Mouse (Mus musculus) neural tube, embryonic 13.5 days (tissue): ENCODE results near the gene Dscaml1. TPM values are rescaled to one million over a fixed set of nuclear protein-coding genes. Genes with fewer than 3 reads are reported as not detected.

Experiments used
- ATAC-seq: fragments of 200-750 bp; cut with Nextera tagmentation; 2 replicates; pipeline ENCODE4 v1.8.0; 2017; ENCODE audit warnings: low read depth, mild to moderate bottlenecking, moderate TSS enrichment, moderate library complexity
- H3K27ac ChIP-seq: fragments of 300-500 bp; sonication (generic); replicated peaks from 2 replicates; pipeline ENCODE4 v1.5.1; 2015; ENCODE audit warnings: moderate library complexity, mild to moderate bottlenecking, inconsistent platforms
- H3K27me3 ChIP-seq: fragments of 300-500 bp; sonication (generic); 2 replicates; pipeline ENCODE4 v1.6.1; 2015; ENCODE audit warnings: mild to moderate bottlenecking, inconsistent platforms
- H3K36me3 ChIP-seq: fragments of 300-500 bp; sonication (generic); 2 replicates; pipeline ENCODE4 v1.6.1; 2015; ENCODE audit warnings: mild to moderate bottlenecking, inconsistent platforms
- H3K4me1 ChIP-seq: fragments of 300-500 bp; sonication (generic); replicated peaks from 2 replicates; pipeline ENCODE4 v1.6.1; 2015; ENCODE audit warnings: inconsistent platforms
- H3K4me2 ChIP-seq: fragments of 300-500 bp; sonication (generic); 2 replicates; pipeline ENCODE4 v1.6.1; 2015; ENCODE audit warnings: inconsistent platforms, mild to moderate bottlenecking, moderate library complexity
- H3K4me3 ChIP-seq: fragments of 300-500 bp; sonication (generic); 2 replicates; pipeline ENCODE4 v1.5.1; 2015; ENCODE audit warnings: mild to moderate bottlenecking, inconsistent platforms
- H3K9ac ChIP-seq: fragments of 300-500 bp; sonication (generic); 2 replicates; pipeline ENCODE4 v1.6.1; 2015; ENCODE audit warnings: moderate library complexity, mild to moderate bottlenecking, inconsistent platforms
- H3K9me3 ChIP-seq: fragments of 300-500 bp; sonication (generic); 2 replicates; pipeline ENCODE4 v1.6.1; 2016; ENCODE audit warnings: inconsistent platforms
- WGBS: fragments of 180-500 bp; shearing (Covaris S2); methylation state at CpG from one replicate; pipeline ENCODE4 v1.1.7; 2015; 5-methylcytosine and 5-hydroxymethylcytosine counted together
- polyA plus RNA-seq: library from polyadenylated mRNA; unstranded; fragments of >200 nt; fragmentation: Nextera tagmentation; extraction: Ambion mirVana; gene quantifications from 2 replicates; pipeline ENCODE4 v1.2.1, GENCODE M21; 2015

Gene Dscaml1
- polyA plus RNA-seq, 1 experiment from 2014 or later, result 12.5 TPM

DNA sequence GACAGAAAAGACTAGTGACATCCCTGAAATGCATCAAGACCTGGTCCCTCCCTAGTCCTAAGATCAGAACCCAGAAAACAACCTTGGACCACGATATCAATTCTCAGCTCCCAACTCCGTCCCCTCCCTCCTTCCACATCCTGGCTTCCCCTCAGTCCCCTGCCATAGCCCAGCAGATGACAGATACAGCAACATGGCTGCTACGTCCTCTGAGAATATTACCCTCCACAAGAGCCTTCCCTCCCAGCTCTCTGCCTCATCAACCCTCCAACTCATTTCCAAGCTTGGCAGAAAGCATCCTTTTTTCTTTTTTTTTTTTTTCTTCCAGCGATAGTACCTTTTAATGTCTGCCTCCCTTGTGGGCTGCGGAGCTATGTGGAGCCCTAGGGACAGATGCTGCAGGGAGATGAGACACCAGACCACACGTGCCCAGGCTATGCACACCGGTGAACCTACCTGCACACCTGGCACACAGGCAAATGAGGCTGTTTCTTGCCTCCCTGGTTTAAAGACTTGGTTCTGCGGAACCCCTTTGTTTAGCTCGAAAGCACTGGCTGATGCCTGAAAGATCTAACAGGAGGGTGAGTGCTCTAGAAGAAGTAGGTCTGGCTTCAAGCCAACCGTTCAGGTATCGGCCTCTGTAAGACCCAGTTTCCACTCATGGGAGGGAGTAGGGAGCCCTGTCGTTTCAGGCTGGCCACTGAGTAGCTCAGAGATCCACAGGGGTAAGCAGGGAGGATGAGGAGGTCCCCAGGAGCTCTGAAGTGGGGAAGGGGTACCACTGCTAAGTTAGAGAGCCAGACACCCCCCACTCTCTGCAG, 357.0 kb downstream of the Dscaml1 start:
- no peak for ATAC-seq
- WGBS, result 72% methylated on average over 12 of the region's 12 CpGs
- H3K9ac ChIP-seq, result no peak overlapping the region

DNA sequence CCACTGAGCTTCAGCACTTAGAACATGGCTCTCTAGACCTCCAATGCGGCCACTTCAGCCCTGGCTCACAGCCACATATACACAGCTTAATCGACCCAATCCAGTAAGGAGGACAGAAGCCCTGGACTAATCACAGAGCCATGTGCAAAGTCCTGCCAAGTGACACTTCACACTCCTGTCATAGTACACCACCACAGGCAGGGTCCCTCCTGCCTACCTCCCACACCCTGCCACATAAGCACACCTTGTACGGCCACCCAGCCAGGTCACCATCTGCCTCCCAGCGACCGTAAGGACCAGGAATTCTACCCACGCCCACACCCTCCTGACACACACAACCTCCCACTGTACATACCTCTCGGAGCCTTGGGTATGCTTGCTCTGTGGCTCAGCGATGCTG, 360.6 kb downstream of the Dscaml1 start:
- WGBS, result 95% methylated on average over 8 of the region's 8 CpGs
- Histone ChIP-seq H3K9me3 (no peaks in the 10 kb centered on the region), H3K36me3 (peaks cover 29% of the 10 kb centered on the region), H3K4me3 (no peak overlapping the region), H3K4me2 (no peak overlapping the region), H3K27ac (no peak overlapping the region), H3K9ac (no peak overlapping the region), H3K4me1 (peaks cover 23% of the 10 kb centered on the region), H3K27me3 (no peaks in the 10 kb centered on the region)
- no peak for ATAC-seq

More for the DNA sequence above, 357.0 kb downstream of the Dscaml1 start:
- Histone ChIP-seq H3K27me3 (no peaks in the 10 kb centered on the region), H3K4me3 (no peak overlapping the region), H3K9me3 (no peaks in the 10 kb centered on the region), H3K27ac (peak overlapping the region; percentile 77), H3K4me2 (no peak overlapping the region), H3K36me3 (peaks cover 27% of the 10 kb centered on the region), H3K4me1 (peaks cover 23% of the 10 kb centered on the region)

DNA sequence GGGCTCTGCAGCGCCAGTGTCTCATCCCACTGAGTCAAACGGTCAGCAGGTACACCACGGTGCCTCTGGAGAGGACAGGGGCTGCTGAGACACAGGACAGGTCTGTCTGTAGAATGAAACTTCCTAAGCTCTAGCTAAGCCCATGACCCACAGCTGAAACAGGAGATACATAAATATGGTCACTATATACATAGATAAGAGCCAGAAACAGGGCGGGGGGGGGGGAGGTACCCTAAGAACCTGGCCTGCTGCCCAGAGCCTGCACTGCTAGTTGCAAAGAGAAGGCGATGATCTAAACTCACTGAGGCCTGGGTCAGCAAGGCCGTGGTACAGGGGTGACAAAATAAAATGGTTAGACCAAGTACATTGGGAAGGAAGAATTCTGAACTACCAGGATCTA, 361.1 kb downstream of the Dscaml1 start:
- H3K4me3 ChIP-seq, result no peak overlapping the region
- no peak overlapping the region for H3K9ac ChIP-seq
- peaks cover 18% of the 10 kb centered on the region for H3K4me1 ChIP-seq
- no peak overlapping the region for H3K4me2 ChIP-seq
- no peak for ATAC-seq
- no peaks in the 10 kb centered on the region for H3K9me3 ChIP-seq
- H3K36me3 ChIP-seq, result peaks cover 29% of the 10 kb centered on the region
- H3K27me3 ChIP-seq, result no peaks in the 10 kb centered on the region
- WGBS, result 87% methylated on average over 6 of the region's 6 CpGs
- H3K27ac ChIP-seq, result no peak overlapping the region

DNA sequence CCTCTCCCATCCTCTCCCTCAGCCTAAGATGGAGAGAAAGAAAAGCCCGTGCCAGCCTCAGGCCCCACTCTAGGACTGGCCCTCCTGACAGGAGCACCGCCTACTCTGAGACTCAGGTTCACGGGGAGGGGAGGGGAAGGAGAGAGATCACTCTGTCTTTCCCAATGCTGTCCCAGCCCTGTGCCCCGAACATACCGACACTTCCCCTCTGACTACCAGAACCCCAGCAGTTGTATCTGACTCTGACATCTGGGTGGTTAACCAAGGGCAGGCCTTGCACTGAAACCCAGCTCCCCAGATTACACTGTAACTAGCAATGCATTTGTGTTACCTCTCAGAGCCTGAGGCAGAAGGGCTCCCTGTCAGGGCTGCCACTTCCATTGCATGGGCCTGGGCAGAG, 362.0 kb downstream of the Dscaml1 start:
- H3K4me2 ChIP-seq, result no peak overlapping the region
- ATAC-seq, result no peak
- H3K9ac ChIP-seq, result no peak overlapping the region
- H3K4me3 ChIP-seq, result no peak overlapping the region
- no peaks in the 10 kb centered on the region for H3K9me3 ChIP-seq
- H3K27me3 ChIP-seq, result no peaks in the 10 kb centered on the region
- 65% methylated on average over 5 of the region's 5 CpGs for WGBS
- peaks cover 11% of the 10 kb centered on the region for H3K4me1 ChIP-seq
- no peak overlapping the region for H3K27ac ChIP-seq
- H3K36me3 ChIP-seq, result peaks cover 29% of the 10 kb centered on the region

DNA sequence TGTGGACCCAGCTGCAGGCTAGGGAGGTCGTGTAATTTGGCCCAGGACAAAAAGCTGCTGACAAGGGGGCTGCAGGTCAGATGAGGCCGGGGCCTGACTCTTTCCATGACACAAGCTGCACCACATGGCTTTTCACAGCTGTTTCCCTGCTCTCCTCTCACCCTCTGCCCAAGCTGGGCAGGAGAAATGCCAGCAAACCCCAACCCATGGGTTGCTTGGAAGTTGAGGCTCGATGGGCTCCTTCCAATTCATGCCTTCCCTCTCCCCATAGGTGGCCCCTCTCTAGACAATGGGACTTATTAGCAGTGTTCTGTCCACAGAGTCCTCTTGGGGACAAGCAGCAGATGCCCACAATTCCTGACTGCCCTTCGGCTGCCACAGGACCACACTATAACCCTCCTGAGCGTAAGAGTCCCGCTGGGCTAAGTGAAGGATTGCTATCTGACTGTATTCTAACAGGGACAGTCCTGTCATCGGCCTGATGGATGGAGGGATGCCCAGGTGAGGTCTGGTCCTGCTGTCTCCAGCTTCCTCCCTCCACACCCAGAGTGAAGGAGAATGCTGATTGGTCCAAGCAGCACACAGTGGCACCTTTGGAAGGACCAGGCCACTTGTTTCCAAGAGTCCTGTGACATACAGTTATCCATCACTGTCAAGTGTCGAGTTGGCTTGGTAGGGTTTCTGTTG, 365.2 kb downstream of the Dscaml1 start:
- H3K27me3 ChIP-seq, result no peaks in the 10 kb centered on the region
- no peaks in the 10 kb centered on the region for H3K9me3 ChIP-seq
- H3K4me2 ChIP-seq, result no peak overlapping the region
- WGBS, result 77% methylated on average over 8 of the region's 8 CpGs
- H3K4me3 ChIP-seq, result no peak overlapping the region
- H3K36me3 ChIP-seq, result peaks cover 17% of the 10 kb centered on the region
- H3K4me1 ChIP-seq, result peaks cover 12% of the 10 kb centered on the region
- H3K27ac ChIP-seq, result no peak overlapping the region
- no peak overlapping the region for H3K9ac ChIP-seq
- ATAC-seq, result no peak

DNA sequence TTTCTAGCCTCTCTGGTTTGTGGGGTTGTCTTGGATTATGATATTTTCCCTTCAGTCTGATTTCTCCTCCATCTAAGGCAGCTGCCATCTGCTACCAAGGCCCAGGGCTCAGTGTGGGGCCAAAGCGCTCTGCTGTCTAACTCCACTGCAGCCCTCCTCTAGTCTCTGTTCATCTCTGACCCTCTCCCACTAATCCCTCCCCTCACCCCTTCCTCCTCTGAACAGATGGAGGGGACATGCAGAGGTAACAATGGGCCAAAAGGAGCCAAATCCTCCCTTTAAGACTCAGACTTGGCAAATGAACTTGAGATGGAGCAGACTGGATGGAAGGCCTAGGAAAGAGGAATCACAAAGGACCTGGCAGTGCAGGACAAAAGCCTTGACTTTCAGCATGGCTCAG, 365.8 kb downstream of the Dscaml1 start:
- H3K9ac ChIP-seq, result no peak overlapping the region

DNA sequence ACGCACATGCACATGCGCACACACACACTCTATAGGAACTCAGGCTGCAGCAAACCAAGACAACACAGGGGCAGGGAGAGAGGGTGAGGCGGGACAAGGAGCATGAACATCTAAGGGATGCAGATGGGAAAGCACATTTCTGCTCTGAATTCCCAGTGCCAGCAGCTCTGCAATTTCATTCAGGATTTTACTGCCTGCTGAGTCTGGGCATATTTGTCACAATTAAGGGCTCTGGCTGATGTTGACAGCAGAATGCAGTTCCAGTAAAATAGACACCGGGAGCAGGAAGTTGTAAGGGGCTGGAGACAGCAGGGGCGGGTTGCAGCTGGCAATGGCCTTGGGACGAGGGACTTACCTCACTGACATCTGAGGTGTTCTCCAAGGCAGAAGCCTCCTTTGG, 367.3 kb downstream of the Dscaml1 start:
- 70% methylated on average over 6 of the region's 6 CpGs for WGBS
- Histone ChIP-seq H3K9me3 (no peaks in the 10 kb centered on the region), H3K36me3 (peaks cover 9% of the 10 kb centered on the region; the same call in 1 of the 2 replicates), H3K27ac (peak overlapping the region; percentile 71), H3K27me3 (no peaks in the 10 kb centered on the region), H3K4me3 (no peak overlapping the region), H3K4me1 (peaks cover 22% of the 10 kb centered on the region), H3K4me2 (no peak overlapping the region), H3K9ac (no peak overlapping the region)
- ATAC-seq, result no peak

More for the DNA sequence above, 365.8 kb downstream of the Dscaml1 start:
- Histone ChIP-seq H3K4me3 (no peak overlapping the region), H3K27me3 (no peaks in the 10 kb centered on the region), H3K27ac (no peak overlapping the region), H3K9me3 (no peaks in the 10 kb centered on the region), H3K4me2 (no peak overlapping the region), H3K36me3 (peaks cover 11% of the 10 kb centered on the region), H3K4me1 (peaks cover 12% of the 10 kb centered on the region)
- no peak for ATAC-seq
- WGBS, result 95% methylated on average over 1 of the region's 1 CpGs

DNA sequence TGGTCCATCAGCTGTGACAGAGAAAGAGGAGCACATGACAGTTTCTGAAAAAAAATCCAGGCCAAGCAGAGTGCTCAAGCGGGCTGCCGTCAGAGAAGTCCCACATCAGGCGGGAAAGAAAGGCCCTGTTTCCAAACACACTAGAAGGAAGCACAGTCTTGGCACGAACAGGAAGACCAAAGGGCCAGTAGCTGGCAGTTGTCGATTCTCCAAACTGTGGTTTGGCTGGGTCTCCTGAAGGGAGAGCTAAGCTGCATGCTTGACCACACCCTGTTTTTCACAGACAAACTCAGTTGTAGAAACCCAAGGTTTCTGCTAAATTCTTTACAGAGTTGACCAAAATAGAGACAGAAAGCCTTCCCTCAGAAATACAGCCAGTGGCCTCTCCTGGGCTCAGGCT, 369.3 kb downstream of the Dscaml1 start:
- no peaks in the 10 kb centered on the region for H3K9me3 ChIP-seq
- 95% methylated on average over 5 of the region's 5 CpGs for WGBS
- ATAC-seq, result no peak
- no peak overlapping the region for H3K4me3 ChIP-seq
- H3K4me2 ChIP-seq, result no peak overlapping the region
- H3K4me1 ChIP-seq, result peaks cover 25% of the 10 kb centered on the region
- H3K36me3 ChIP-seq, result peaks cover 4% of the 10 kb centered on the region
- H3K9ac ChIP-seq, result no peak overlapping the region
- no peak overlapping the region for H3K27ac ChIP-seq
- H3K27me3 ChIP-seq, result no peaks in the 10 kb centered on the region

DNA sequence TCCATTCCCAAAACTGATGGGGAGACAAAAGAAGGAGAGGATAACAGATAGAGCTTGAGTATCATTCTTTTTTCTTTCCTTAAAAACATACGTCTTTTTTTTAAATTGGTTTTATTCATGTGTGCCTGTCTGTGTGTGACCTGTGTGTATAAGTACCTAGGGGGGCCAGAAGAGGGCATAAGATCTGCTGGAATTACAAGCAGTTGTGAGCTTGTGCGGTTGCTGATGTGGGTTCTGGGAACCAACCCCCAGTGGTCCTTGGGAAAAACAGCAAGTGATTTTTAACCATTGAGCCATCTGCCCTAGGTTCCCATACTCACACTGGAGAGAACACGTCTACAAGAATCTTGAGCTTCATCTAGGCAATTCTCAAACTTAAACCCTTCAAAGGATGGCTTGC, 370.8 kb downstream of the Dscaml1 start:
- H3K27me3 ChIP-seq, result no peaks in the 10 kb centered on the region
- H3K27ac ChIP-seq, result 0 out of 2 replicates have a peak overlapping the region, but pooled peaks have one; percentile 59
- peaks cover 25% of the 10 kb centered on the region for H3K4me1 ChIP-seq
- H3K36me3 ChIP-seq, result peaks cover 10% of the 10 kb centered on the region; the same call in 1 of the 2 replicates
- H3K4me3 ChIP-seq, result no peak overlapping the region
- no peaks in the 10 kb centered on the region for H3K9me3 ChIP-seq
- ATAC-seq, result no peak
- H3K4me2 ChIP-seq, result no peak overlapping the region
- WGBS, result 89% methylated on average over 3 of the region's 3 CpGs
- no peak overlapping the region for H3K9ac ChIP-seq

DNA sequence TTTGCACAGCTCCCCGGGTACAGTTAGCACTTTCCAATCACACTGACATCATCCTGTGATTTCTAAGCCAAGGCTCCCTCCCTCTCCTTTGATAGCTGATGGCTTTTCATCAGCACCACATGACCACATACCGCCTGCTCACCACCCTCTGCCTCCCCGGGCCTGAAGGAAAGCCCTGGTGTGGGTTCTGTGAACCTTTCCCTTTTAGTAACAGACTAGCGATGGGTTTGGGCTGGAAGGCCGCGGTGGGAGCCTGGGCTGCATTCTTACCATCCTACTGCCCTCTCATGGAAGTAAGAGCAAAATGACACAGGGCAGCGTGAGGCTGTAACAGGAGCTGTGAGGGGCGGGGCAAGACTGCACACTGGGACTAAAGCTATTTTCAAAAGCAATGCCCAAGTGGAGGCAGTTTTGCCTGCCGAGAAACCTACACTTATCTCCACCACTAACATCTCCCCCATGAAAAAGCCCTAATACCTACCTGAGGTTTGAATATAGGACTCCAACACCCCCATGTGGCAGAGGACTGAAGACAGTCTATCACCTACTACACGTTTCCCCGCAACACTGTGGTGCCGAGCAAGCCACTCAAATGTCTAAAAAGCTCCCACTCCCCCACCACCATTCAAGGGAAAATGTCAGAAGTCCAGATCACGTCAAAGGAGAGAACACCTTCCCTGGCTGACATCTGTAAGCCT, 372.2 kb downstream of the Dscaml1 start:
- H3K9ac ChIP-seq, result peak overlapping the region; percentile 45; the same call in 1 of the 2 replicates
- peak; percentile 82; the same call in 1 of the 2 replicates for ATAC-seq
- peak overlapping the region; percentile 59 for H3K27ac ChIP-seq
- peaks cover 22% of the 10 kb centered on the region for H3K4me1 ChIP-seq
- 18% methylated on average over 13 of the region's 13 CpGs for WGBS
- H3K27me3 ChIP-seq, result no peaks in the 10 kb centered on the region
- H3K4me3 ChIP-seq, result no peak overlapping the region
- H3K9me3 ChIP-seq, result no peaks in the 10 kb centered on the region
- H3K4me2 ChIP-seq, result no peak overlapping the region; the same call in 1 of the 2 replicates
- peaks cover 14% of the 10 kb centered on the region; the same call in 1 of the 2 replicates for H3K36me3 ChIP-seq

DNA sequence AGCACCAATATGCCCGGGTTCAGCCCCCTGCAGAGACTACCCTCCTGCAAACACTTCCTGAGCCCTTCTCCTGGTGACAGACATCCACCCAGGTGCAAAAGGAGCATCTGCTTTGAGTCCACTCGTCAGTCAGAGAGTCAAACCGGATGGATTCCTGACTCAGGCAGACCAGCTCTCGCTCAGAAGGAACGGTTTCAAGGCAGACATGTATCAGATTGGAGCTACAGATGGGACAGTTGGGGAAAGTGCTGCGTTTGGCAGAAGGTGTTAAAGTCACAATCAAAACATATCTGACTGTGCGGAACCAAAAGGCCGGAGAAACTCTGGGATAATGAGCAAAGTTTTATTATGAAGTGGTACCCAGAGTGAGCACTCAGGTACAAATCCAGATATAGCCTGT, 373.0 kb downstream of the Dscaml1 start:
- Histone ChIP-seq H3K4me1 (peaks cover 16% of the 10 kb centered on the region), H3K9ac (no peak overlapping the region), H3K36me3 (peaks cover 21% of the 10 kb centered on the region; the same call in 1 of the 2 replicates), H3K27ac (no peak overlapping the region), H3K4me2 (no peak overlapping the region), H3K9me3 (no peaks in the 10 kb centered on the region), H3K4me3 (no peak overlapping the region), H3K27me3 (no peaks in the 10 kb centered on the region)
- ATAC-seq, result no peak
- WGBS, result 75% methylated on average over 8 of the region's 8 CpGs
